ENCODE assay signal across 16 mouse cellular contexts in the genomic region with DNA sequence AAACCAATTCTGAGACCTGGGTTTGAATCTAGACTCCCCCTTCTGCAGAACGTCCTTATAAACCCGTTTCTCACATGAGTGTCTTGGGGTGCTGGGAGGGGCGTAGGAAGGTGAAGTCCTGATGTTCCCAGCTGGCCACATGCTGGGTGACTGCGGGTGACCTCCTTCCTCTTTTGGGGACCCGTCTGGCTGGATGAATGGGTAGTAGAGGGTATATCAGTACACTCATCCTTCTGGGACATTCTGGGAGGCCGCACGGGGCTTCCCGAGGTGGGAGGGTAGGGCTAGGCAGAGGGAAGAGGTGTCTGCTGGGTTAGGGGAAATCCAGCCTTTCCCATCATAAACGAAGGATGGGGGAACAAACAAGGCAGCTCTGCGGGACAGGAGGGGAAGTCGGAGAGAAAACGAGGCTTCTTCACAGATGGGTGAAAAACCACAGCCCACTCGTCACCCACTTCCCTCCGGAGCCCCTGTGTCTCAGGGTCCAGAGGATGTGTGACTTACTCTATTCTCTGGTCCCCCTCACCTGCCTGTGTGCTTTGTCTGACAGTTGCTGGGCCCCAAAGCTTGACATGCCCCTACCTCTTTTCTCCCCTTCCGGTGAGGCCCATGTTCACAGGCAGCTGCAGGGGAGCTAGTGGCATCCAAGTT. TPM values are rescaled to one million over a fixed set of nuclear protein-coding genes. Genes with fewer than 3 reads are reported as not detected.
DNase-seq lines count a peak whose midpoint lies in the region; ATAC-seq and TF ChIP-seq lines count a peak whose summit lies in the region.
"Had no signal": no experiment of that assay in that cellular context is flagged by ENCODE, and none has a peak within 500 bp of the region (broad histone marks: within the 10 kb centered on the region; RNA-seq: fewer than 3 reads in every experiment).

No protein-coding gene starts in this region.

- no peaks in the 10 kb centered on the region for H3K9me3 ChIP-seq in neural tube, embryonic 15.5 days (replicated peaks)
- H3K9me3 ChIP-seq: embryonic facial prominence, embryonic 10.5 days; hindbrain, embryonic 12.5 days had no signal

- peak; percentile 25 to 62 for DNase-seq in spleen, adult 2 months (ENCODE audit: low read depth in 1 of 2, low spot score in 2 of 2)
- DNase-seq in spleen, adult 12 weeks (ENCODE audit: low spot score): no peak
- DNase-seq in natural killer cell, adult 2 months (ENCODE audit: low spot score in 2 of 2): peak; percentile 38 to 59
- peak; percentile 81 for DNase-seq in thymus, postnatal 4 days
- DNase-seq in cerebellum, adult 11 months: no peak
- DNase-seq: adrenal gland, postnatal 36 days; cerebellum, adult 18-20 months; kidney, adult 9 months had no signal

- no peaks in the 10 kb centered on the region for H3K27me3 ChIP-seq in spleen, adult 2 months (ENCODE audit: control insufficient read depth, insufficient read depth, low read length)
- H3K27me3 ChIP-seq in neural tube, embryonic 15.5 days (replicated peaks): peaks cover 37% of the 10 kb centered on the region

- H3K4me3 ChIP-seq in spleen, adult 2 months (ENCODE audit: extremely low read depth, insufficient read depth, insufficient read length): no peak overlapping the region
- H3K4me3 ChIP-seq in neural tube, embryonic 15.5 days (replicated peaks): no peak overlapping the region
- H3K4me3 ChIP-seq: embryonic facial prominence, embryonic 10.5 days; hindbrain, embryonic 12.5 days; layer of hippocampus, adult 2 months had no signal

- no peak overlapping the region for H3K4me2 ChIP-seq in neural tube, embryonic 15.5 days
- H3K4me2 ChIP-seq: hindbrain, embryonic 12.5 days had no signal

- no peaks in the 10 kb centered on the region for H3K36me3 ChIP-seq in spleen, adult 2 months (ENCODE audit: control insufficient read depth, insufficient read depth, low read length)
- H3K36me3 ChIP-seq in neural tube, embryonic 15.5 days: no peaks in the 10 kb centered on the region
- H3K36me3 ChIP-seq: embryonic facial prominence, embryonic 10.5 days; hindbrain, embryonic 12.5 days had no signal

- H3K27ac ChIP-seq in spleen, adult 2 months (ENCODE audit: insufficient read depth, low read length): peak overlapping the region; percentile 78
- no peak overlapping the region for H3K27ac ChIP-seq in neural tube, embryonic 15.5 days (replicated peaks)
- H3K27ac ChIP-seq: embryonic facial prominence, embryonic 10.5 days; hindbrain, embryonic 12.5 days; layer of hippocampus, adult 2 months; liver, embryonic 14.5 days had no signal

- TF ChIP-seq POLR2A in spleen, adult 2 months (IDR thresholded peaks at IDR 0.05; ENCODE audit: low read depth, low read length): no peak

- H3K9ac ChIP-seq in neural tube, embryonic 15.5 days (replicated peaks): no peak overlapping the region
- H3K9ac ChIP-seq: hindbrain, embryonic 12.5 days; liver, embryonic 14.5 days had no signal

- no peak for TF ChIP-seq CTCF in spleen, adult 2 months (IDR thresholded peaks at IDR 0.05; ENCODE audit: extremely low read depth, insufficient read depth, insufficient read length, insufficient replicate concordance)

- H3K4me1 ChIP-seq in spleen, adult 2 months (ENCODE audit: control insufficient read depth, insufficient read depth, insufficient read length): peaks cover 25% of the 10 kb centered on the region; the same call in 1 of the 2 replicates
- H3K4me1 ChIP-seq in neural tube, embryonic 15.5 days: peaks cover 3% of the 10 kb centered on the region; the same call in 1 of the 2 replicates

- 6% methylated on average over 15 of the region's 15 CpGs for WGBS in spleen, adult 2 months
- WGBS in neural tube, embryonic 15.5 days: 66% methylated on average over 15 of the region's 15 CpGs

- ATAC-seq in common myeloid progenitor, adult 5-6 weeks (replicated peaks; ENCODE audit: low read depth, poor library complexity, severe bottlenecking): peak; percentile 64
- ATAC-seq in neural tube, embryonic 15.5 days (ENCODE audit: low FRiP score): no peak

RNA-seq across cellular contexts. Expression of gene Gm19345, which starts 7.2 kb away (rescaled TPM):
- polyA plus RNA-seq in spleen, adult 2 months (2012; rRNA removed): 0.45 TPM in 1 of 2 replicates, not detected in the other
- total RNA-seq in common myeloid progenitor, adult 5-6 weeks (2017): not detected in 2 replicates
- 14.3 and 17.3 TPM in 2 replicates for polyA plus RNA-seq in neural tube, embryonic 15.5 days (2015; fragmentation: Nextera tagmentation; extraction: Ambion mirVana)
- total RNA-seq: heart, adult 8-10 months had no signal
- polyA plus RNA-seq: embryonic facial prominence, embryonic 10.5 days; liver, embryonic 14.5 days had no signal

RNA-seq across cellular contexts. Expression of gene Ceacam16, which starts 16.5 kb away (rescaled TPM):
- polyA plus RNA-seq in spleen, adult 2 months (2012; rRNA removed): 17.0 and 21.7 TPM in 2 replicates
- not detected in 2 replicates for total RNA-seq in common myeloid progenitor, adult 5-6 weeks (2017)
- 0.69 and 1.2 TPM in 2 replicates for polyA plus RNA-seq in neural tube, embryonic 15.5 days (2015; fragmentation: Nextera tagmentation; extraction: Ambion mirVana)
- total RNA-seq: adrenal gland, postnatal 36 days; layer of hippocampus, adult 2 months; left cerebral cortex, postnatal 36 days had no signal
- polyA plus RNA-seq: embryonic facial prominence, embryonic 10.5 days; hindbrain, embryonic 12.5 days had no signal

RNA-seq across cellular contexts. Expression of gene Bcl3, which starts 22.1 kb away (rescaled TPM):
- polyA plus RNA-seq in spleen, adult 2 months (2012; rRNA removed): 102 and 149 TPM in 2 replicates
- 1.6 and 2.4 TPM in 2 replicates for total RNA-seq in common myeloid progenitor, adult 5-6 weeks (2017)
- polyA plus RNA-seq in neural tube, embryonic 15.5 days (2015; fragmentation: Nextera tagmentation; extraction: Ambion mirVana): 1.2 and 5.2 TPM in 2 replicates

RNA-seq across cellular contexts. Expression of gene Ceacam19, which starts 43.1 kb away (rescaled TPM):
- 0.09 and 0.22 TPM in 2 replicates for polyA plus RNA-seq in spleen, adult 2 months (2012; rRNA removed)
- total RNA-seq in common myeloid progenitor, adult 5-6 weeks (2017): not detected in 2 replicates
- not detected in 2 replicates for polyA plus RNA-seq in neural tube, embryonic 15.5 days (2015; fragmentation: Nextera tagmentation; extraction: Ambion mirVana)
- total RNA-seq: adrenal gland, postnatal 36 days; heart, adult 8-10 months; layer of hippocampus, adult 2 months; left cerebral cortex, postnatal 36 days had no signal
- polyA plus RNA-seq: embryonic facial prominence, embryonic 10.5 days; hindbrain, embryonic 12.5 days had no signal

RNA-seq across cellular contexts. Expression of gene Cblc, which starts 48.0 kb away (rescaled TPM):
- 1.4 TPM in 2 replicates for polyA plus RNA-seq in spleen, adult 2 months (2012; rRNA removed)
- total RNA-seq in common myeloid progenitor, adult 5-6 weeks (2017): not detected in 2 replicates
- polyA plus RNA-seq in neural tube, embryonic 15.5 days (2015; fragmentation: Nextera tagmentation; extraction: Ambion mirVana): 0.69 and 2.2 TPM in 2 replicates
- total RNA-seq: adrenal gland, postnatal 36 days; layer of hippocampus, adult 2 months; left cerebral cortex, postnatal 36 days had no signal

Comparison
In these comparisons a context has a peak if more than half of its experiments do, and no peak if none do; other contexts are left out.
1. DNase-seq: peak in spleen, adult 2 months (2 of 2), natural killer cell, adult 2 months (2 of 2) and thymus, postnatal 4 days (single experiment); none in spleen, adult 12 weeks (single experiment) and cerebellum, adult 11 months (single experiment).
2. RNA of gene Gm19345, which starts 7.2 kb away (polyA plus RNA-seq): 14.3 to 17.3 TPM in neural tube, embryonic 15.5 days; 0.45 TPM in spleen, adult 2 months; every median in the first group is over 10 times any median in the second.
3. RNA of gene Bcl3, which starts 22.1 kb away (polyA plus RNA-seq): 102 to 149 TPM in spleen, adult 2 months; 1.2 to 5.2 TPM in neural tube, embryonic 15.5 days; every median in the first group is over 10 times any median in the second.